Mouse (Mus musculus): ENCODE measurements around the gene Rfxap. TPM values are rescaled to one million over a fixed set of nuclear protein-coding genes. Genes with fewer than 3 reads are reported as not detected.

The Rfxap gene
- 41.9 and 44.1 TPM in 2 replicates for polyA plus RNA-seq (2015; fragmentation: Nextera tagmentation; extraction: Ambion mirVana)

- Histone ChIP-seq H3K4me3 (peak within 1 kb of the TSS; percentile 70), H3K27ac (peak within 1 kb of the TSS; percentile 96), H3K9ac (peak within 1 kb of the TSS; percentile 94), H3K36me3 (replicated peaks) (peaks cover 10% of the 10 kb centered on the region), H3K4me1 (peaks cover 19% of the 10 kb centered on the region), H3K27me3 (replicated peaks) (no peaks in the 10 kb centered on the region), H3K9me3 (no peaks in the 10 kb centered on the region), H3K4me2 (peak within 1 kb of the TSS; percentile 85)
- peak; percentile 94 for ATAC-seq (replicated peaks)
- WGBS, result under 1% methylated on average over 52 of the region's 52 CpGs
Observed at GRCm38 (mm10) chr3:54807666-54808217, at the start of gene Rfxap. TSS of gene Rfxap (minus strand) at chr3:54807791.

DNA sequence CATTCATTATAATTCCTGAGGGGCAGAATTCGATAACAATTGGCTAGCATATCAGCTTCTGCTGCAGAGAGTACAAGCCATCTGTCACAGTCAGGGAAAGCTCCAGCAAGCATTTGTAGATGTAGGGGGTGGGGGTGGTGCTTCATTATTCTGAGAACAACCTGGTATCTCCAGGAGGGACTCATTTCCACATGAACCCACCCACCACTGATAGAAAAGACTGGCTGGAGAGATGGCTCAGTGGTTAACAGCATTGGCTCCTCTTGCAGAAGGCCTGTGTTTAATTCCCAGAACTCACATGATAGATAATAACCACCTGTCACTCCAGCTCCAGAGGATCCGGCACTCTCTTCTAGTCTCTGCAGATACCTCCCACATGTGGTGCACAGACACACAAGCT lies 27.8 kb upstream of the Rfxap start:
- Histone ChIP-seq H3K4me2 (no peak overlapping the region), H3K4me1 (no peaks in the 10 kb centered on the region), H3K9ac (no peak overlapping the region), H3K9me3 (no peaks in the 10 kb centered on the region), H3K27ac (no peak overlapping the region), H3K4me3 (no peak overlapping the region), H3K36me3 (replicated peaks) (no peaks in the 10 kb centered on the region), H3K27me3 (replicated peaks) (no peaks in the 10 kb centered on the region)
- 52% methylated on average over 2 of the region's 2 CpGs for WGBS
- 0 out of 2 replicates have a peak, but pooled peaks have one; percentile 37 for ATAC-seq (replicated peaks)

DNA sequence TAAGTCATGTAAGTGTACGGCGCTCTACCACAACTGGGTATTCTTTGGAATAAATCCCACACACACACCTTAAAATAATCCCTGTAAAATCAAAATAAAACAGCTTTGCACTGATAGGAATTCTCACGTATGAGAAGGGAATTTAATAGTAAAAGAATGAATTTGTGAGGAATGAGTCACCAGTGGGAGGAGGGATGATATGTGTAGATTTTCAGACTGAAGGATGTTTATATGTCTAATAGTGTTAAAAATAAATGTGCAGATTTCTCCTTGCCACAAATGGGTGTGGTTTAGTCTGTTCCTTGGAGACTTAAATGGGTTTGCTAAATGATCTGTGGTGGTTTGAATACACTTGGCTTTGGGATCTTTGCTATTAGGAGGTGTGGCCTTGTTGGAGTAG lies 24.9 kb upstream of the Rfxap start:
- no peaks in the 10 kb centered on the region for H3K9me3 ChIP-seq
- H3K36me3 ChIP-seq (replicated peaks), result no peaks in the 10 kb centered on the region
- no peak overlapping the region for H3K4me3 ChIP-seq
- WGBS, result 96% methylated on average over 3 of the region's 3 CpGs
- H3K9ac ChIP-seq, result no peak overlapping the region
- no peaks in the 10 kb centered on the region for H3K27me3 ChIP-seq (replicated peaks)
- ATAC-seq (replicated peaks), result no peak
- no peaks in the 10 kb centered on the region for H3K4me1 ChIP-seq
- H3K27ac ChIP-seq, result no peak overlapping the region
- no peak overlapping the region for H3K4me2 ChIP-seq

DNA sequence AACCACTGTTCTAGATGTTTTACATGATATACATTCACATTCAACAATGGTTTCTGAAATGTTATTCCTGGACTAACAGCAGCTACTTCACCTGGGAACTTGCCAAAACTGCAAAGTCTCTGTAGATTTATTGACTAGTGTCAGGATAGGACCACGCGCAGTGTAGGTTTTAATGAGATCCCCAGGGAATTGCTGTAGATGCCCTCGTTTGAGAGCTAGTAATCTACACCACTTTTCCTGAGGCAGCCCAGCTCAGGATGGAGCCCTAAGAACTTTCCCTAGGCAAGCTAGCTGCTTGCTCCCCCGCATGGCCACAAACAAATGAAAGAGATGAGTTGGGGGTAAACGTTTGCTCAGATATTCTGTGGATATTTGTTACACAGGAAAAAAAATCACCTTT lies 14.9 kb upstream of the Rfxap start:
- Histone ChIP-seq H3K27me3 (replicated peaks) (no peaks in the 10 kb centered on the region), H3K27ac (no peak overlapping the region), H3K9ac (no peak overlapping the region), H3K4me3 (no peak overlapping the region), H3K36me3 (replicated peaks) (no peaks in the 10 kb centered on the region), H3K9me3 (no peaks in the 10 kb centered on the region), H3K4me2 (no peak overlapping the region), H3K4me1 (no peaks in the 10 kb centered on the region)
- 59% methylated on average over 5 of the region's 5 CpGs for WGBS
- ATAC-seq (replicated peaks), result no peak

DNA sequence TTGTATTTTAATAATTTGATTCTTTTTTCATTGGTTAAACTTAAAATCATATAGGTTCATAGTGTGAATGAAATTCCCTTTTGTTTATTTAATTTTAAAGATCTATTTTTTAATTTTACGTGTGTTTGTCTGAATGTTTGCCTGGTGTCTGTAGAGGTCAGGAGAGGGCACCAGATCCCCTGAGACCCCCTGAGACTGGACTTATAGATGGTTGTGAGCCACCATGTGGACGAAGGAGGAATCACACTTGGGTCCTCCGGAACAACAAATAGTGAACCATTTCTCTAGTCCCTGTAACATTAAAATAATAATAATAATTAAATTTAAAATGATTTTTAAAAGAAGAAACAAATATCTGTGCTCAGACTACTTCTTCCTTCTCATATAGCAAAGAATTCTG lies 7.7 kb upstream of the Rfxap start:
- Histone ChIP-seq H3K4me2 (no peak overlapping the region), H3K9me3 (no peaks in the 10 kb centered on the region), H3K36me3 (replicated peaks) (no peaks in the 10 kb centered on the region), H3K9ac (no peak overlapping the region), H3K27ac (no peak overlapping the region), H3K27me3 (replicated peaks) (no peaks in the 10 kb centered on the region), H3K4me3 (no peak overlapping the region), H3K4me1 (no peaks in the 10 kb centered on the region)
- no peak for ATAC-seq (replicated peaks)
- WGBS, result 19% methylated on average over 3 of the region's 3 CpGs

- H3K36me3 ChIP-seq (replicated peaks), result no peaks in the 10 kb centered on the region
Observed at GRCm38 (mm10) chr3:54814622-54815021, 7.0 kb upstream of the Rfxap start.

GRCm38 (mm10) chr3:54813418-54813988 lies 5.9 kb upstream of the Rfxap start:
- Histone ChIP-seq H3K4me1 (no peaks in the 10 kb centered on the region), H3K9ac (no peak overlapping the region), H3K27ac (no peak overlapping the region), H3K9me3 (no peaks in the 10 kb centered on the region), H3K4me3 (no peak overlapping the region), H3K4me2 (no peak overlapping the region), H3K27me3 (replicated peaks) (no peaks in the 10 kb centered on the region), H3K36me3 (replicated peaks) (no peaks in the 10 kb centered on the region)
- WGBS, result 53% methylated on average over 6 of the region's 6 CpGs
- ATAC-seq (replicated peaks), result no peak

More at GRCm38 (mm10) chr3:54814622-54815021, 7.0 kb upstream of the Rfxap start:
- no peak overlapping the region for H3K27ac ChIP-seq
- no peaks in the 10 kb centered on the region for H3K4me1 ChIP-seq
- H3K4me3 ChIP-seq, result no peak overlapping the region
- H3K27me3 ChIP-seq (replicated peaks), result no peaks in the 10 kb centered on the region
- no peak overlapping the region for H3K9ac ChIP-seq
- H3K9me3 ChIP-seq, result no peaks in the 10 kb centered on the region
- no peak overlapping the region for H3K4me2 ChIP-seq
- WGBS, result 87% methylated on average over 6 of the region's 6 CpGs
- ATAC-seq (replicated peaks), result no peak

DNA sequence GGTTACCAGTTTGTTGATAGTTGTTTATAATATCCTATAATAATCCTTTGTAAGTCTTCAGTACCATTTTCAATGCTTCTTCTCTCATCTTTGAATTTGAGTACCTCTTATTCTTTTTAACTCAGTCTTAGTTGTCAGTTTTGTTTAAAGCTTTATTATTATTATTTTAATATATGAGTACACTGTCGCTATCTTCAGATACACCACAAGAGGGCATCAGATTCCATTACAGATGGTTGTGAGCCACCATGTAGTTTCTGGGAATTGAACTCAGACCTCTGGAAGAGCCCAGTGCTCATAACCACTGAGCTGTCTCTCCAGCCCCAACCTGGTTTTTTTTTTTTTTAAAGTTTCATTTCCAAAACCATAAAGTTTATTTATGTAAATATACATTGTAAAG lies 4.0 kb upstream of the Rfxap start:
- H3K4me3 ChIP-seq, result no peak overlapping the region
- peaks cover 5% of the 10 kb centered on the region for H3K4me1 ChIP-seq
- H3K9ac ChIP-seq, result no peak overlapping the region
- H3K4me2 ChIP-seq, result no peak overlapping the region
- ATAC-seq (replicated peaks), result no peak
- no peaks in the 10 kb centered on the region for H3K9me3 ChIP-seq
- no peak overlapping the region for H3K27ac ChIP-seq
- H3K27me3 ChIP-seq (replicated peaks), result no peaks in the 10 kb centered on the region
- no peaks in the 10 kb centered on the region for H3K36me3 ChIP-seq (replicated peaks)
- WGBS, result 55% methylated on average over 1 of the region's 1 CpGs

DNA sequence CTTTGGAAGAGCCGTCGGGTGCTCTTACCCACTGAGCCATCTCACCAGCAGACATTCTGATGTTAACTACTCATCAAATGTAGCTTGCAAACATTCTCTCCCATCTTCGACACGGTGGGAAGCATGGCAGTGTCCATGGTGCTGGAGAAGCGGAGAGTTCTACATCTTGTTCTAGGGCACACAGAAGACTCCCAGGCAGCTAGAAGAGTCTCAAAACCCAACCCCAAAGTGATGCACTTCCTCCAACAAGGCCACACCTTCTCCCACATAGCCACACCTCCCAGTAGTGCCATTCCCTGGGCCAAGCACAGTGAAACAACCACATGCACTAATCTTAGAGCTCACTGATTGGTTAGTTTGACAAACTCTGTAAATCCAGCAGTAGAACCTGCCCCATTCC lies 1.5 kb upstream of the Rfxap start:
- no peak overlapping the region for H3K27ac ChIP-seq
- WGBS, result 79% methylated on average over 5 of the region's 5 CpGs

DNA sequence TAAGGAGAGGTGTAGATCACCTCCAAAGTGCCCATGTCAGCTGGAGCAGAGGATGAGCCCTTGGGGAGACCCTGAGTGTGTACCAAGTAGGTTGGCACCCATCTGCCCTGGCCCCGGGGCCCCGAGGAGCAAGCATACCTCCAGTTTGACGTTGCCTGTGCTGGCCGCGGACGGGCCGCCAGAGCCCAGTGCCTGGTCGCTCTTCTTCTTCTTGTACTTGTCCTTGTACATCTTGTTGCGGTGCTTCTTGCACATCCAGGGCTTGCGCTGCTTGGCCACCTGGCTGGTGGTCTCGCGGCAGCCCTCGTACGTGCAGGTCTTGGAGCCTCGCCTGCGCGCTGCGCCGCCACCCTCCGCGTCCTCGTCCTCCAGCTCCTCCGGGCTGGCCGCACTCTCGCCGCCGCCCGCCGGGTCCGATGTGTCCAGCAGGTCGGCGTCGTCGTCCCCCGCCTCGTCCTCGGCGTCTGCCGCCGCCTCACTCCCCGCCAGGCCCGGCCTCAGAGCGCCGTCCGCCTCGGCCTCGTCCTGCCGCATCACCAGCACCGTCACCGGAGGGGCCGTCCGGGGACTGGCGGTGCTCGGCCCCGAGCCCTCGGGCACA lies 430 bp downstream of the Rfxap start:
- Histone ChIP-seq H3K27ac (peak overlapping the region; percentile 96), H3K36me3 (replicated peaks) (peaks cover 10% of the 10 kb centered on the region), H3K9me3 (no peaks in the 10 kb centered on the region), H3K4me1 (peaks cover 19% of the 10 kb centered on the region), H3K27me3 (replicated peaks) (no peaks in the 10 kb centered on the region), H3K4me2 (peak overlapping the region; percentile 85), H3K9ac (peak overlapping the region; percentile 94), H3K4me3 (peak overlapping the region; percentile 70)
- ATAC-seq (replicated peaks), result peak; percentile 80; the same call in 1 of the 2 replicates
- under 1% methylated on average over 56 of the region's 56 CpGs for WGBS

More for the DNA sequence above, 1.5 kb upstream of the Rfxap start:
- Histone ChIP-seq H3K9ac (no peak overlapping the region), H3K4me3 (no peak overlapping the region), H3K27me3 (replicated peaks) (no peaks in the 10 kb centered on the region), H3K4me2 (no peak overlapping the region), H3K9me3 (no peaks in the 10 kb centered on the region), H3K4me1 (peaks cover 19% of the 10 kb centered on the region), H3K36me3 (replicated peaks) (peaks cover 4% of the 10 kb centered on the region)
- no peak for ATAC-seq (replicated peaks)

- Histone ChIP-seq H3K9me3 (no peaks in the 10 kb centered on the region), H3K36me3 (replicated peaks) (peaks cover 10% of the 10 kb centered on the region), H3K4me3 (no peak overlapping the region), H3K4me1 (peaks cover 19% of the 10 kb centered on the region), H3K9ac (no peak overlapping the region), H3K4me2 (no peak overlapping the region), H3K27ac (no peak overlapping the region), H3K27me3 (replicated peaks) (no peaks in the 10 kb centered on the region)
- ATAC-seq (replicated peaks), result no peak
- 98% methylated on average over 8 of the region's 8 CpGs for WGBS
Observed at GRCm38 (mm10) chr3:54803713-54804112, 3.9 kb downstream of the Rfxap start.

DNA sequence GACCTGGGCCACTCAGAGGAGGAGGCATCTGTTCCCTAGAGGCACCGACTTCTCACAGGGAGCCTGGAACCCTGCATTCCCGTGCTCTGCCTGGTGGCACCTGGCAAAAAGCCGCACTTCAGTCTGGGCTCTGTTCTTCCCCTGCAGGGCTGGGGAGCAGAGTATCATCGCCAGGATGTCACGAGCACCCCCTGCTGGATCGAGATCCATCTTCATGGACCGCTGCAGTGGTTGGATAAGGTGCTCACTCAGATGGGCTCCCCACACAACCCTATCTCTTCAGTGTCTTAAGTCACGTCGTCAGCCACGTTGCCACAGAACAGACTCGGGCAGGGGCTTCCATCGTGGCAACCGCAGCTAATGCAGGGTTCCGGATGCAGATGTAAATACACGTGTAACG lies 10.4 kb downstream of the Rfxap start:
- peak; percentile 71; the same call in 1 of the 2 replicates for ATAC-seq (replicated peaks)
- no peaks in the 10 kb centered on the region for H3K27me3 ChIP-seq (replicated peaks)
- H3K4me2 ChIP-seq, result peak overlapping the region; percentile 14; the same call in 1 of the 2 replicates
- H3K9ac ChIP-seq, result no peak overlapping the region
- WGBS, result 42% methylated on average over 16 of the region's 16 CpGs
- no peaks in the 10 kb centered on the region for H3K36me3 ChIP-seq (replicated peaks)
- no peaks in the 10 kb centered on the region for H3K9me3 ChIP-seq
- no peak overlapping the region for H3K27ac ChIP-seq
- H3K4me1 ChIP-seq, result no peaks in the 10 kb centered on the region
- no peak overlapping the region for H3K4me3 ChIP-seq

DNA sequence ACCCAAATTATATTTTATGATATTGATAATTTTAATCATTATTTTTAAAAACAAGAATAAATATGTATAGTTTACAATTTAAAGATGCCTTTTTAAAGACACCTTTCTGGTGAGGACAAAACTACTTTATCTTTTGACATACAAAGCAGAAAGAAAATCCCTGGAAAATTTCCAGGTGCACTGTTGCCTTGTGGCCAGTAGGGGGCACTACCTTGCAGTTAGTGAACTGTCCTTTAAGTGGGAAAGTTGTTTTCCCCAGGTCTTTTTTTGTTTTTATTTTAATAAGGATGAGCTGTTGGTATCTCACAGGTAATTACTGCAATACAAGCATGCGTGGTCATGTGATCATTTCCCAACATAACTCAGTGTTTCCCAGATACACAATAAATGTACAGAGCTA lies 11.8 kb downstream of the Rfxap start:
- Histone ChIP-seq H3K27me3 (replicated peaks) (no peaks in the 10 kb centered on the region), H3K4me1 (no peaks in the 10 kb centered on the region), H3K36me3 (replicated peaks) (no peaks in the 10 kb centered on the region), H3K4me3 (no peak overlapping the region), H3K27ac (no peak overlapping the region), H3K4me2 (no peak overlapping the region), H3K9me3 (no peaks in the 10 kb centered on the region), H3K9ac (no peak overlapping the region)
- 94% methylated on average over 1 of the region's 1 CpGs for WGBS
- no peak for ATAC-seq (replicated peaks)

Data from midbrain, embryonic 15.5 days (tissue).